Comparison of ENCODE assay signal across 1 mouse cellular context in the genomic region with DNA sequence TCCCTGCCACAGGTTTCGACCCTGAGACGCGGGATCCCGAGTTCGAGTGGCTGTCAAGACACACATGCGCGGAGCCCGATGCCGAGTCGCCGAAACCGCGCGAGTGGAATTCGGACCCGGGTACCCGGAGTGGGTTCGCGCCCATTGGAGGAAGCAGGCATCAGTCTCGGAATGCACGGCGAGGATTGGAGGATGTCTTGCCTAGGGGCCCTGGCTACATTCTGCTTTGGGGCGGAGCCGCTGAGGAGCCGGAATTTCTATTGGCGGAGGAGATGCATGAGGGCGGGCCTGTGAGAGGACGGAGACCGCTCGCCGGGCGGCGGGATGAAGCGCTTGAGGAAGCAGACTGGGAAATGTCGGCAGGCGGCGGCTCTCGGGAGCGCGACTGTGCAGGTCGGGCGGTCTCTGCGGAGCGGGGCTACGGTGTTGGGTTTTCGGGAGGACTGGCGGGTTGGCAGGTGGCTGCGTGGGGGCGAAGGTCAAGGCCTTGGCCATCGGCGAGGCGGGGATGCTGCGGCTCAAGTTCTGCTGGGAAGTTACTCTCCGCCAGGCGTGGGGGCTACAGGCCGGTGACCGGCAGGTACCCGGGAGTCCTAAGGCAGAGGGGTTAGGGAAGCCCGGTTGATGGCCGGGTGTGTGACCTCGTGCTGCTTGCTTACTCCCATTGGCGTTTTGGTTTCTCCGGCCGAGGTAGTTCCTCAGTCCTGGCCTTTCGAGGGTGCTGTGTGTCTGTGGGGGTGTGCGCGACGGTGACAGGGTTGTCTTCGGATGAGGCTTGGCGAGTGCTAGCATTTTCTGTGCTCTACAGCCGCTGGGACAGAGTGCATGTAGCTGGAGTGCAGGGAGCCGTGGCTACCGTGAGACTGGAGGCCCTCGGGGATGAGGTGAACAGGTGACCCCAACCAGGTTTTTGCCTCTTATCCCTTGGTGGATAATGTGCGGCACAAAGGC.
A peak's percentile ranks its signal among the peaks of the same experiment; 100 is the strongest.
TF ChIP-seq lines count a peak whose summit lies in the region.

No protein-coding gene starts in this region.

TF ChIP-seq in ES-E14, 5 proteins besides CTCF, POLR2A, EP300 and RAD21:
- TF ChIP-seq CHD2 (IDR thresholded peaks at IDR 0.05; ENCODE audit: low read depth, low read length): peak; percentile 90
- TF ChIP-seq MAFK (IDR thresholded peaks at IDR 0.05; ENCODE audit: insufficient read depth, low read depth, low read length): no peak
TF ChIP-seq in ES-E14: peak in this region for 1.
